Mouse (Mus musculus) right cerebral cortex, adult 18-20 months (tissue): Measurements from ENCODE around the gene Fcgr2b.

Experiments
- DNase-seq: peaks from one replicate; pipeline ENCODE4 v3.0.0; 2022; ENCODE audit warnings: mixed read lengths

Fcgr2b gene

DNA sequence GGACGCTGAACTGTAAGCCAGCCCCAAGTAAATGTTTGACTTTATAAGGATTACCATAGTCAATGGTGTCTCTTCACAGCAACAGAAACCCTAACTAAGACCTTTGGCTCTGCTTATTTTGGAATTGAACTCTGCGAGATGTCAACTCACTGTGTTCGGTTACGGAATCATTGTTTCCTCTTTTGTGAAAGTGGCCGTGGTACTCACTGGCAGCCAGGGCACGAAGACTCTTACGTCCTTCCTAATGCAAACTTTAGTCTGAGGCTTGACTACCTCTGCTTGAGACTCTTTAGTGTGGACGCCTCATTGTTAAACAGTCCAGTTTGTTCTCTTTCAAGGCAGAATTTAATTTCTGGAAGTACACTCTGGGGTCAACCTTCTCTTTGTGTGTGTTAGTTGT lies 57.0 kb downstream of the Fcgr2b start:
- DNase-seq: no peak

DNA sequence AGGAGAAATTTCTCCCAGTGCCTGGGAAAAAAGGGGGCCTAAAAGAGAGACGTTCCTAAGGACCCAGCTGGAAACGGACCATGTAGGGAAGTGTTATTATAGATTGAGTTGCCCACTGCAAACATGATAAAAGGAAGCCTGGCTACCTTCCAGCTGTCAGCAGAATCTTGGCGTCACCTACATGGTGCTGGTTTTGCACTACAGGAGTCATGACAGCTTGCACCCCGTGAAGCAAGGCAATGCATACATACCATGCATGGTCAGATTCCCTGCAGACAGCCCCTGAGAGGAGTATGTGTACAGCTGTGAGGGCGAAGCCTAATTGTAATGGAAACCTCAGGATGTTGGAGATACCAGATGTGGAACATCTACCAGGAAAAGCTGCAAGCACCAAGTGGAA lies 60.7 kb downstream of the Fcgr2b start:
- DNase-seq: no peak

GRCm38 (mm10) chr1:170912891-170913615 lies 63.3 kb downstream of the Fcgr2b start, which contains the start of gene Fcrlb:
Fcrlb (minus strand) TSS chr1:170912941.
- DNase-seq: no peak

GRCm38 (mm10) chr1:170911907-170912660 lies 64.3 kb downstream of the Fcgr2b start:
- no peak for DNase-seq
